23 mouse cellular contexts compared by ENCODE assay signal in the genomic region with DNA sequence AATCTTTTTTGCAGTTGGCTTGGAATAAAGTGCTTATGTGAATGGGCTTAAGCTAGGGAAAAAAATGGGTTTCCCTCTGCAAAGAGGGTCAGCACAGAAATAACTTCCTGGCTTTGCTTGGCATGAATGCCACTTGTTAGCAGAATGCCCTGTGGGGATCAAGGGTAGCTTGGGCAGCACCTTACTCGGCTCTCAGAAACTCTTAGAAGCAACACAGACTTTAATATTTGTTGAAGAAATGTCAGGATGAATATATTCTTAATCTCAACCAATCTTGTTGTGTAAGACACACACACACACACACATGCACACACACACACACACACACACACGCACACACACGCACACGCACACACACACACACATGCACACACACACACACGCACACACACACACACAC. TPM values are rescaled to one million over a fixed set of nuclear protein-coding genes. Genes with fewer than 3 reads are reported as not detected.
A peak's percentile ranks its signal among the peaks of the same experiment; 100 is the strongest.
DNase-seq lines count a peak whose midpoint lies in the region; ATAC-seq lines count a peak whose summit lies in the region.
"Had no signal": no experiment of that assay in that cellular context is flagged by ENCODE, and none has a peak within 500 bp of the region (broad histone marks: within the 10 kb centered on the region; RNA-seq: fewer than 3 reads in every experiment).

No protein-coding gene starts in this region.

- H3K4me3 ChIP-seq in limb, embryonic 10.5 days = no peak overlapping the region
- no peak overlapping the region for H3K4me3 ChIP-seq in limb, embryonic 11.5 days (ENCODE audit: low read depth, low read length)
- no peak overlapping the region for H3K4me3 ChIP-seq in limb, embryonic 13.5 days
- H3K4me3 ChIP-seq: embryonic facial prominence, embryonic 12.5 days; embryonic facial prominence, embryonic 15.5 days; erythroblast, embryonic 14.5 days; forebrain, embryonic 10.5 days; forebrain, embryonic 12.5 days; forebrain, embryonic 15.5 days had no signal

- DNase-seq in heart, adult 11 months = peak; percentile 53
- no peak for DNase-seq in heart, adult 9 months (ENCODE audit: low spot score in 2 of 2)
- no peak for DNase-seq in limb, embryonic 10.5 days (ENCODE audit: low spot score)
- no peak for DNase-seq in limb, embryonic 11.5 days (ENCODE audit: low spot score)
- DNase-seq in lung, postnatal 4 days = no peak
- DNase-seq: adrenal gland, adult 2 months; adrenal gland, postnatal 10 days; adrenal gland, postnatal 25 days; cerebellum, adult 11 months; cerebellum, adult 18-20 months; cerebellum, adult 8-10 months; cerebellum, adult 9-11 months; cerebellum, postnatal 36 days; embryo, embryonic 11 days; forebrain, postnatal 0 days had no signal

- no peaks in the 10 kb centered on the region for H3K9me3 ChIP-seq in limb, embryonic 10.5 days (replicated peaks)
- no peaks in the 10 kb centered on the region for H3K9me3 ChIP-seq in limb, embryonic 11.5 days (ENCODE audit: control insufficient read depth, low read length)
- H3K9me3 ChIP-seq in limb, embryonic 13.5 days = no peaks in the 10 kb centered on the region
- H3K9me3 ChIP-seq: embryonic facial prominence, embryonic 12.5 days; embryonic facial prominence, embryonic 15.5 days; forebrain, embryonic 10.5 days; forebrain, embryonic 12.5 days; forebrain, embryonic 15.5 days had no signal

- 75% methylated on average over 5 of the region's 5 CpGs for WGBS in limb, embryonic 10.5 days
- whole genome bisulfite sequencing in limb, embryonic 11.5 days = 85% methylated on average over 5 of the region's 5 CpGs
- WGBS in limb, embryonic 13.5 days = 74% methylated on average over 5 of the region's 5 CpGs

- H3K27ac ChIP-seq in limb, embryonic 10.5 days = peak overlapping the region; percentile 75
- peak overlapping the region; percentile 82 for H3K27ac ChIP-seq in limb, embryonic 11.5 days (replicated peaks; ENCODE audit: low read depth, low read length)
- H3K27ac ChIP-seq in limb, embryonic 13.5 days = peak overlapping the region; percentile 67; the same call in 1 of the 2 replicates
- H3K27ac ChIP-seq: forebrain, embryonic 10.5 days; forebrain, embryonic 12.5 days; forebrain, embryonic 15.5 days had no signal

- no peak overlapping the region for H3K9ac ChIP-seq in limb, embryonic 11.5 days (ENCODE audit: low read length)
- H3K9ac ChIP-seq in limb, embryonic 13.5 days = no peak overlapping the region
- H3K9ac ChIP-seq: embryonic facial prominence, embryonic 12.5 days; embryonic facial prominence, embryonic 15.5 days; forebrain, embryonic 12.5 days; forebrain, embryonic 15.5 days; forebrain, postnatal 0 days had no signal

- H3K27me3 ChIP-seq in limb, embryonic 10.5 days (ENCODE audit: low read depth, poor library complexity, severe bottlenecking) = no peaks in the 10 kb centered on the region
- H3K27me3 ChIP-seq in limb, embryonic 11.5 days (ENCODE audit: control insufficient read depth, insufficient read depth, low read length) = no peaks in the 10 kb centered on the region
- no peaks in the 10 kb centered on the region for H3K27me3 ChIP-seq in limb, embryonic 13.5 days
- H3K27me3 ChIP-seq: embryonic facial prominence, embryonic 12.5 days; embryonic facial prominence, embryonic 15.5 days; forebrain, embryonic 12.5 days; forebrain, embryonic 15.5 days had no signal

- no peak overlapping the region for H3K4me2 ChIP-seq in limb, embryonic 11.5 days (ENCODE audit: low read depth, severe bottlenecking)
- H3K4me2 ChIP-seq in limb, embryonic 13.5 days (replicated peaks) = peak overlapping the region; percentile 46
- H3K4me2 ChIP-seq: embryonic facial prominence, embryonic 12.5 days; embryonic facial prominence, embryonic 15.5 days; forebrain, embryonic 12.5 days; forebrain, embryonic 15.5 days had no signal

- H3K4me1 ChIP-seq in limb, embryonic 10.5 days = peaks cover 39% of the 10 kb centered on the region
- H3K4me1 ChIP-seq in limb, embryonic 11.5 days (ENCODE audit: control insufficient read depth, insufficient read depth, low read length) = peaks cover 2% of the 10 kb centered on the region; the same call in 1 of the 2 replicates
- H3K4me1 ChIP-seq in limb, embryonic 13.5 days = peaks cover 41% of the 10 kb centered on the region
- H3K4me1 ChIP-seq: forebrain, embryonic 12.5 days; forebrain, embryonic 15.5 days had no signal

- H3K36me3 ChIP-seq in limb, embryonic 10.5 days = peaks cover 6% of the 10 kb centered on the region
- no peaks in the 10 kb centered on the region for H3K36me3 ChIP-seq in limb, embryonic 11.5 days (ENCODE audit: control insufficient read depth, insufficient read depth, low read length)
- peaks cover 9% of the 10 kb centered on the region for H3K36me3 ChIP-seq in limb, embryonic 13.5 days
- H3K36me3 ChIP-seq: forebrain, embryonic 10.5 days; forebrain, embryonic 12.5 days; forebrain, embryonic 15.5 days had no signal

- no peak for ATAC-seq in limb, embryonic 11.5 days (ENCODE audit: insufficient number of reproducible peaks, low FRiP score, low TSS enrichment, low read depth)
- no peak for ATAC-seq in limb, embryonic 13.5 days (ENCODE audit: low FRiP score, low read depth)
- ATAC-seq in frontal cortex, adult (ENCODE audit: low TSS enrichment) = no peak
- ATAC-seq: forebrain, embryonic 15.5 days had no signal

RNA-seq across cellular contexts. Expression of gene Bmp2, which starts 13.5 kb away (rescaled TPM):
- polyA plus RNA-seq in limb, embryonic 10.5 days (2016; fragmentation: Nextera tagmentation; extraction: Ambion mirVana) = 4.0 and 7.9 TPM in 2 replicates
- polyA plus RNA-seq in limb, embryonic 11.5 days (2014; fragmentation: Nextera tagmentation; extraction: Ambion mirVana) = 12.8 and 13.4 TPM in 2 replicates
- 26.6 and 27.6 TPM in 2 replicates for polyA plus RNA-seq in limb, embryonic 13.5 days (2015; fragmentation: Nextera tagmentation; extraction: Ambion mirVana)
